Mouse (Mus musculus): Measurements from ENCODE around the gene Gm49395. TPM values are rescaled to one million over a fixed set of nuclear protein-coding genes. Genes with fewer than 3 reads are reported as not detected.

The Gm49395 gene
- polyA plus RNA-seq, 1 experiment from 2014 or later: 2.8 TPM

- H3K4me1 ChIP-seq (ENCODE audit: control insufficient read depth, low read depth, low read length): no peaks in the 10 kb centered on the region
- no peak overlapping the region for H3K4me3 ChIP-seq (ENCODE audit: low read depth, low read length)
- H3K9me3 ChIP-seq (replicated peaks; ENCODE audit: control insufficient read depth, low read length): no peaks in the 10 kb centered on the region
- 16% methylated on average over 2 of the region's 2 CpGs for WGBS (ENCODE audit: insufficient replicate concordance)
- no peaks in the 10 kb centered on the region for H3K27me3 ChIP-seq (ENCODE audit: control insufficient read depth, insufficient read depth, low read depth, low read length)
- no peak overlapping the region for H3K4me2 ChIP-seq (ENCODE audit: low read depth, low read length)
- H3K27ac ChIP-seq (ENCODE audit: low read length): no peak overlapping the region
- H3K9ac ChIP-seq (ENCODE audit: low read depth, low read length): no peak overlapping the region
- H3K36me3 ChIP-seq (ENCODE audit: control insufficient read depth, insufficient read depth): no peaks in the 10 kb centered on the region
- no peak for ATAC-seq (ENCODE audit: low read depth)
Observed at GRCm38 (mm10) chr13:115130035-115130434, 28.3 kb upstream of the Gm49395 start.

GRCm38 (mm10) chr13:115127826-115128225 lies 26.1 kb upstream of the Gm49395 start:
- H3K9ac ChIP-seq (ENCODE audit: low read depth, low read length): no peak overlapping the region
- 52% methylated on average over 1 of the region's 1 CpGs for WGBS (ENCODE audit: insufficient replicate concordance)
- no peak overlapping the region for H3K27ac ChIP-seq (ENCODE audit: low read length)
- ATAC-seq (ENCODE audit: low read depth): no peak
- H3K4me2 ChIP-seq (ENCODE audit: low read depth, low read length): no peak overlapping the region
- H3K27me3 ChIP-seq (ENCODE audit: control insufficient read depth, insufficient read depth, low read depth, low read length): no peaks in the 10 kb centered on the region
- H3K4me3 ChIP-seq (ENCODE audit: low read depth, low read length): no peak overlapping the region
- no peaks in the 10 kb centered on the region for H3K9me3 ChIP-seq (replicated peaks; ENCODE audit: control insufficient read depth, low read length)
- no peaks in the 10 kb centered on the region for H3K36me3 ChIP-seq (ENCODE audit: control insufficient read depth, insufficient read depth)
- H3K4me1 ChIP-seq (ENCODE audit: control insufficient read depth, low read depth, low read length): no peaks in the 10 kb centered on the region

- ATAC-seq (ENCODE audit: low read depth): no peak
- 82% methylated on average over 2 of the region's 2 CpGs for WGBS (ENCODE audit: insufficient replicate concordance)
- H3K27me3 ChIP-seq (ENCODE audit: control insufficient read depth, insufficient read depth, low read depth, low read length): no peaks in the 10 kb centered on the region
- no peaks in the 10 kb centered on the region for H3K4me1 ChIP-seq (ENCODE audit: control insufficient read depth, low read depth, low read length)
- H3K27ac ChIP-seq (ENCODE audit: low read length): no peak overlapping the region
- H3K4me2 ChIP-seq (ENCODE audit: low read depth, low read length): no peak overlapping the region
- no peaks in the 10 kb centered on the region for H3K9me3 ChIP-seq (replicated peaks; ENCODE audit: control insufficient read depth, low read length)
- no peak overlapping the region for H3K4me3 ChIP-seq (ENCODE audit: low read depth, low read length)
- H3K9ac ChIP-seq (ENCODE audit: low read depth, low read length): no peak overlapping the region
- H3K36me3 ChIP-seq (ENCODE audit: control insufficient read depth, insufficient read depth): no peaks in the 10 kb centered on the region
Observed at GRCm38 (mm10) chr13:115126534-115126933, 24.8 kb upstream of the Gm49395 start.

GRCm38 (mm10) chr13:115125130-115125529 lies 23.4 kb upstream of the Gm49395 start:
- Histone ChIP-seq H3K36me3 (ENCODE audit: control insufficient read depth, insufficient read depth) (no peaks in the 10 kb centered on the region), H3K27ac (ENCODE audit: low read length) (no peak overlapping the region), H3K27me3 (ENCODE audit: control insufficient read depth, insufficient read depth, low read depth, low read length) (no peaks in the 10 kb centered on the region), H3K4me3 (ENCODE audit: low read depth, low read length) (no peak overlapping the region), H3K9me3 (replicated peaks; ENCODE audit: control insufficient read depth, low read length) (no peaks in the 10 kb centered on the region), H3K9ac (ENCODE audit: low read depth, low read length) (no peak overlapping the region), H3K4me1 (ENCODE audit: control insufficient read depth, low read depth, low read length) (no peaks in the 10 kb centered on the region), H3K4me2 (ENCODE audit: low read depth, low read length) (no peak overlapping the region)
- WGBS (ENCODE audit: insufficient replicate concordance): 67% methylated on average over 4 of the region's 4 CpGs
- no peak for ATAC-seq (ENCODE audit: low read depth)

GRCm38 (mm10) chr13:115124521-115124920 lies 22.8 kb upstream of the Gm49395 start:
- no peaks in the 10 kb centered on the region for H3K27me3 ChIP-seq (ENCODE audit: control insufficient read depth, insufficient read depth, low read depth, low read length)
- no peak overlapping the region for H3K9ac ChIP-seq (ENCODE audit: low read depth, low read length)
- H3K4me1 ChIP-seq (ENCODE audit: control insufficient read depth, low read depth, low read length): no peaks in the 10 kb centered on the region
- 32% methylated on average over 1 of the region's 1 CpGs for WGBS (ENCODE audit: insufficient replicate concordance)
- H3K27ac ChIP-seq (ENCODE audit: low read length): no peak overlapping the region
- ATAC-seq (ENCODE audit: low read depth): no peak
- H3K9me3 ChIP-seq (replicated peaks; ENCODE audit: control insufficient read depth, low read length): no peaks in the 10 kb centered on the region
- H3K4me2 ChIP-seq (ENCODE audit: low read depth, low read length): no peak overlapping the region
- no peaks in the 10 kb centered on the region for H3K36me3 ChIP-seq (ENCODE audit: control insufficient read depth, insufficient read depth)
- H3K4me3 ChIP-seq (ENCODE audit: low read depth, low read length): no peak overlapping the region

- Histone ChIP-seq H3K4me3 (ENCODE audit: low read depth, low read length) (no peak overlapping the region), H3K4me1 (ENCODE audit: control insufficient read depth, low read depth, low read length) (no peaks in the 10 kb centered on the region), H3K27ac (ENCODE audit: low read length) (no peak overlapping the region), H3K4me2 (ENCODE audit: low read depth, low read length) (no peak overlapping the region), H3K27me3 (ENCODE audit: control insufficient read depth, insufficient read depth, low read depth, low read length) (no peaks in the 10 kb centered on the region), H3K36me3 (ENCODE audit: control insufficient read depth, insufficient read depth) (no peaks in the 10 kb centered on the region), H3K9ac (ENCODE audit: low read depth, low read length) (no peak overlapping the region), H3K9me3 (replicated peaks; ENCODE audit: control insufficient read depth, low read length) (no peaks in the 10 kb centered on the region)
- 39% methylated on average over 5 of the region's 5 CpGs for WGBS (ENCODE audit: insufficient replicate concordance)
- no peak for ATAC-seq (ENCODE audit: low read depth)
Observed at GRCm38 (mm10) chr13:115118756-115119155, 17.0 kb upstream of the Gm49395 start.

- WGBS (ENCODE audit: insufficient replicate concordance): 48% methylated on average over 3 of the region's 3 CpGs
- H3K36me3 ChIP-seq (ENCODE audit: control insufficient read depth, insufficient read depth): no peaks in the 10 kb centered on the region
- H3K4me1 ChIP-seq (ENCODE audit: control insufficient read depth, low read depth, low read length): no peaks in the 10 kb centered on the region
- no peak overlapping the region for H3K9ac ChIP-seq (ENCODE audit: low read depth, low read length)
- no peaks in the 10 kb centered on the region for H3K27me3 ChIP-seq (ENCODE audit: control insufficient read depth, insufficient read depth, low read depth, low read length)
- H3K4me2 ChIP-seq (ENCODE audit: low read depth, low read length): no peak overlapping the region
- H3K9me3 ChIP-seq (replicated peaks; ENCODE audit: control insufficient read depth, low read length): no peaks in the 10 kb centered on the region
- H3K27ac ChIP-seq (ENCODE audit: low read length): no peak overlapping the region
- no peak overlapping the region for H3K4me3 ChIP-seq (ENCODE audit: low read depth, low read length)
- no peak for ATAC-seq (ENCODE audit: low read depth)
Observed at GRCm38 (mm10) chr13:115118195-115118594, 16.5 kb upstream of the Gm49395 start.

GRCm38 (mm10) chr13:115116930-115117621 lies 15.4 kb upstream of the Gm49395 start:
- Histone ChIP-seq H3K36me3 (ENCODE audit: control insufficient read depth, insufficient read depth) (no peaks in the 10 kb centered on the region), H3K9me3 (replicated peaks; ENCODE audit: control insufficient read depth, low read length) (no peaks in the 10 kb centered on the region), H3K9ac (ENCODE audit: low read depth, low read length) (no peak overlapping the region), H3K4me3 (ENCODE audit: low read depth, low read length) (no peak overlapping the region), H3K27me3 (ENCODE audit: control insufficient read depth, insufficient read depth, low read depth, low read length) (no peaks in the 10 kb centered on the region), H3K4me1 (ENCODE audit: control insufficient read depth, low read depth, low read length) (no peaks in the 10 kb centered on the region), H3K4me2 (ENCODE audit: low read depth, low read length) (no peak overlapping the region), H3K27ac (ENCODE audit: low read length) (no peak overlapping the region)
- no peak for ATAC-seq (ENCODE audit: low read depth)
- 59% methylated on average over 3 of the region's 3 CpGs for WGBS (ENCODE audit: insufficient replicate concordance)

GRCm38 (mm10) chr13:115109628-115110027 lies 7.9 kb upstream of the Gm49395 start:
- no peaks in the 10 kb centered on the region for H3K27me3 ChIP-seq (ENCODE audit: control insufficient read depth, insufficient read depth, low read depth, low read length)
- ATAC-seq (ENCODE audit: low read depth): no peak
- H3K36me3 ChIP-seq (ENCODE audit: control insufficient read depth, insufficient read depth): no peaks in the 10 kb centered on the region
- no peaks in the 10 kb centered on the region for H3K9me3 ChIP-seq (replicated peaks; ENCODE audit: control insufficient read depth, low read length)
- no peak overlapping the region for H3K4me3 ChIP-seq (ENCODE audit: low read depth, low read length)
- H3K9ac ChIP-seq (ENCODE audit: low read depth, low read length): no peak overlapping the region
- WGBS (ENCODE audit: insufficient replicate concordance): 51% methylated on average over 4 of the region's 4 CpGs
- H3K4me1 ChIP-seq (ENCODE audit: control insufficient read depth, low read depth, low read length): no peaks in the 10 kb centered on the region
- H3K27ac ChIP-seq (ENCODE audit: low read length): no peak overlapping the region
- H3K4me2 ChIP-seq (ENCODE audit: low read depth, low read length): no peak overlapping the region

Data from liver, embryonic 16.5 days (tissue).